Mouse (Mus musculus) lung, adult 18-20 months (tissue): ENCODE measurements at regions not wholly inside any gene's neighbourhood (a gene's known extent, or its start where the extent isn't known, plus 50 kb on each side); places are given as distances from the start of the nearest gene placed in this dataset.

Experiments used
- DNase-seq, 2 experiments: peaks; one replicate each; pipeline ENCODE4 v3.0.0; 2022; ENCODE audit warnings: mixed read lengths in 2 of 2

DNA sequence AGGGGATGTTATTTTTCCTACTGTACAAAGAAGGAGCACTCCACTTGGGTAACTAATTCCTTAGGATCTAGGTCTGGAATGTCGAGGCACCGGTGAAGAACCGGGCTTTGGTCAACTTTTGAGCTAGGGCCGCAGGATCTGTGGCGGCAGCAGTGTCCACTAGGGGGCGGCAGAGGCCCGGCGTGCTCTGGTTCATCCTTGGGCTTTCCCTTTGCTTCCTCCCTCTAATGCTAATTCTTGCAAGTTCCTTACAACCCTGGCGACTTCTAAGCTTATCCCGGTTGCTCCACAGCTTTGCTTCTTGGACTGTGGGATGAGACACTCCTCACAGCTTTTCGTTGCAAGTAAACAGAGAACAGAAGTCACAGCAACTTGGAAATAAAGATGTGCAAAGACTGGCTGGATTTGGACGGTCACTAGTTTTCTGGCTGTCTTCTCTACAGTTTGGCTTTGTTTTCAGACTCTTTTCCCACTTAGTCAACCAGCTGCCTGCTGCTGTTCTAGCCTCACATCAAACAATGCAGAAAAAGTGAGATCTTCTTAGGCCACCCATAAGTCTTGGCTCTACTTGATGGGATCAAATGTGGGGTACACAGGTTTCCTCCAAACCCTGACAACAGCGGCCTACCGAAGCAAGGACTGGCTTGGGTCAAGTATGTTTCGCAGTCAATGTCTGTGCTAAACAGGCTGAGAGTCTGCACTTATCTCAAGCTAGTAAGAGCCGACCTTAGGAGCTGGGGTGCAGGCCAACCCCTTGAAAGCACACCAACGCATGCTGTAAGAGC, 51.2 kb upstream of the Tmem72 start:
- peak; percentile 44 to 60 for DNase-seq

DNA sequence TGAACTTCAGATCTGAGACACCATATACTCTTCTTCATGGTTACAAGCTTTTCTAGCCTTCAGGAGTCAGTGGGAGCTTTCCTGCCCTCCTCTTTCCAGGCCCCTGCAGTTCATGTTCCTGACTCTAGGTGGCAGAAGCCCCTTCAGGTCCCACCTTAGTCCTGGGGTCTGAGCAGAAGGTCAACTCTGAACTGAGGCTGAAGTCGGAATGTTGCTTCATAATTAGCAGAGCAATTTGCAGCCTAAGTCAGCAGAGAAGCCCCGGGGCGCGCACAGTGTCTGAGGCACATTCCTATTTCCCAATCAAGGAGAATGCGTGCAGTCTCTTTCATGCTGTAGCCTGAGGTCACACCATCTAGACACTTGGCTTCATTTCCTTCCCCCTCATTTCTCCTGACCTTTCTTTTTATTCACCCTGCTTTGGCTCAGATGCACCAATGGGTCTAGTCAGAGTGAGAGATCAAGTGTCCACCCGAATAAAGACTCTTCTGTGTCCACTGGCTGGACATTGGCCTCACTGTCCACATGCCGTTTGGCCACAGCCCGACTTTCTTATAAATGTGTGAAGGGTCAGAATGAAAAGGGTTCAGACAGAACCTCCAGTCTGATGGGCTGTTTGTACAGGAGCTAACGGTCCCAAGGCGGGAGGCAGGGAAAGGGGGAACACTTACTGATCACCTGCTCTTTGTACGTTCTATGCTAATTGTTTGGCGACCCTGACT, 58.4 kb upstream of the Tmem72 start:
- DNase-seq: peak in 1 of 2 experiments; percentile 11

DNA sequence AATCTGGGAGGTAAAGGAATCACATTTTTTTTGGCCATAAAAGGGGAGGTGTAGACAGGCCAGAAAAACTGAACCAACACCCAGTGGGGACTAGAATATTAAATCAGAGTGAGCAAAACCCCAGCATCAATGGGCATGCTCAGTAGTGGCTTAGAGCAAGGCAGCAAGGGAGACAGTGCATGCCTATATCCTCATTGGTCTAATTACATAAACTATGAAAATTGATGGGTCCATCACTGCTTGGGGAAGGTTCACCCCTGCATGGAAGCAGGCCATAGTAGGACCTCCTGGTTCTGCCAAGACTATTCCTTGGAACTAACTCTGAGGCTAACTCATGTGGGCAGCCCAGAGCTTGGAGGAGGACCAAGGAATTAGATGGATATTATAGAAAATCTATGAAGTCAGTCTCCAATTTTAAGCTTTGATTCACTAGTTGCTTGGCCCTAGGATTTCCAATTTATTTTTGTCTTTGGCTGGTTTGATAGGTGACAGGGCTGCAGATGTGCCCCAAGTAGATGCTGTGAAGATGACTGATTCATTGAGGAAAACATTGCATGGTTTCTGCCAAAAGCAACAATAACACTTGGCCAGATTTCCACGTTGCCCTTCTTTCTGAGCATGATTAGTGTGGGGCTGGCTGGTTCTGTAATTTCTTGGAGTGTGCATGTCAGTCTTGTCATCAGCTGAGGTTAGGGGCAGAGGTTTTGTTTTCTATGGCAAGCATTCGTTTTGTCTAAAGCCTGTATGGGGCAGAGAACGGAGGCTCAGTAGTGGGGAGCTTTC, 70.0 kb upstream of the Tmem72 start:
- DNase-seq: no peak

DNA sequence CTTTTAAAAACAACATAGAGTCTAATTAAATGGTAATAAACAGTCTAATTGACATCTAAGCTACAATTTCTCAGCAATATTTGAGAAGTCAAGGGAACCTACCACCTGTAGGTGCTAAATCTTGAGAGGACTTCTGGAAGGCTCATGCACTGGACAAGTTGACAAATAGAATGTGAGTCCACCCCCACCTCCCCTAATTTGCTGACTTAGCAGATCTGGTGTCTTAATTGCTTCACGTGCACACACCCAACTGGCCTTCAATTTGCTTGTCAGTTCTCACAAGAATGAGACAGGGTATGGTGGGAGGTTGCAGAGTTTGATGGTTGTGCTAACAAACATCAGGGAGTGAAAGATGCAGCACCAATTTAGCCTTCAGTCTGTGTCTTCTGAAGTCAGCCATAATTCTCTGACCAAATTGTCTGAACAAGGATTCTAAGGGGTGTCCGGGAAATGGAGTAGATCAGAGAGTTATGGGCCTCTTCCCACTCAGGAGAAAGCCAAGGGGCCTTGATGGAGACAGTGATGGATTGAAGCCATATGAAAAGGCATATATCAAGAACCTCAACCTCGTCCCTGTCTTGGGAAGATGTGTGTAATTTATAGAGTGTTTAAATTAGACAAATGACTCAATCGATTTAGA, 76.7 kb upstream of the Tmem72 start:
- DNase-seq: no peak

DNA sequence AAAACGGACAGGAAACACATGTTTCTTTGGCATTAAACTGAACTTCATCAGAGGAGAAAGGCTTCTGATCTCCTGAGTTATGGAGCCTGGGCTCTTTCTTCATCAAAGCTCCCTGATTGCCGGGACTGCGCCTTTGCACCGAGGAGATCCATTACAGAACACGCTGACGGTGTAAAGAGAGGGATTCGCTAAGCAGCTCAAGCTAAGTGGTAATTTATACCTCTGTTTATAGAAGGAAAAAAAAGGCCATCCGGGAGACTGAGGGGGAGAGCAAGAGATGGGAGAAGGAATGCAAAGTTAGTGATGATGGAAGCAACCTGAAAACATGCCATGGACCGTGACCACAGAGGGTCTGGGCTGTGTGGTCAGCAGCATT, 77.2 kb upstream of the Tmem72 start:
- no peak for DNase-seq

DNA sequence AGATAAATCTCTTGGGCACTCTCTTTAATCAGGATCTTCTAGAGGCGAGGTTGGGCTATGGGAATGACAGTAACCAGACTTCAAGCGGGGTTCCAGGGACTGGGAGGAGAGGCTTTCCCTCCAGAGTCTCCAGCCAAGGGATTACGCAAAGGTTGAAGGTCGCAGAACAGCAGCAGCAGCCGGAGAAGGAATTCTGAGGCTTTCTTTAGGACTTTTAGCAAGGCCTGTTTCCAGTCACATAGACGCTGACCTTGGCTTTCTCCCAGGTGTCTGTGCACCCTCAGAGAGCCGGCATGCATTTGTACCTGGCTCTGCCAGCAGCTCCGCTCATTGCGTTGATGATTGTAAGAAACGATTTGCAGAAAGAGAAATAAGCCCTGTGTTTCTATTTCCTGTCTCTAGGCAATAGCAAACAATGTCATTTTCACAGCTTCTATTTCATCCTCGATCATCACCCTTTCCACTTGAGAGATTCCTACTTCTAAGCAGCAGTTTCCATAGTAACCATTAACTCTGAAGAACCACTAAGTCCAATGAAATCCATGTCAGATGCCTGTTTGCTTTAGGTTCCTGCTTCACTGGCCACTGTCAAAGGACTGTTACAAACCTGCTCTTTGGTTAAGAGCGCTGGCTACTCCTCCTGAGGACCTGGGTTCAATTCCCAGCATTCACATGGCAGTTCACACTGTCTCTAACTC, 104.7 kb upstream of the Tmem72 start:
- peak; percentile 22 to 49 for DNase-seq

DNA sequence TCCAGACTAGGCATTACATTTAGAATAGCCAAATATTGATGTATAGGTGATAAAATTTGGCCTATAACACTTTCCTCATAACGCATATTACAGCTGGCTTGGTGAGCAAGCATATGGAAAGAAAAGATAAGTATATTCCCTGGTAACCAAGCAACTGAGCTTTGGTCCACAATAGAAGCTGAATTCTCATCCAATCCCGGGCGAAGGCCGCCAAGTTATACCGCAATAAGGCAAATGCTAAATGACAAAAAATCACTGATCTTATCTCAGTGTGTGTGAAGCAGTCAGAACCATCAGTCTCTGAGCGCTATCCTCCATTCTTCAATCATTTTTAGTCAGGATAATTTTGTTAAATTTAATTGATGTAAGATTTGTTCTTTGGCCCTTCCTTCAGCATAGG, 105.9 kb upstream of the Tmem72 start:
- DNase-seq: no peak

DNA sequence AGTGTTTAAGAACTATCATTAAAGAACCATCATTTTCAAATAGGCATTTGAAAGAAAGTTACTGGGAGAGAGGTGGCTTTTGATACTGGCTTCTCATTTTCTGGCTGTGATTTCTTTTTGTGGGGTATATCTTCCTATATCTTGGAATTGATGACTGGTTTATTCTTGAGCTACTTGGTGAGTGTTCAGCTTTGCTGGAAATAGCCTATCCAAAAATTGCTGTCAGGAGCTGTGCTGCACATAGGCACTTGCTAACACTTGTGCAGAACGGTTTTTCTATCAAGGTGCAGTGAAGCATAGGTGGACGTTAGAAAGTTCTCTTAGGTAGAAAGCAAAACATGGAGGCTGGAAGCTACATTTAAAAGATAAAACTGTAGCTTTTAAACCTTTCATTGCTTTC, 108.9 kb upstream of the Tmem72 start:
- no peak for DNase-seq

DNA sequence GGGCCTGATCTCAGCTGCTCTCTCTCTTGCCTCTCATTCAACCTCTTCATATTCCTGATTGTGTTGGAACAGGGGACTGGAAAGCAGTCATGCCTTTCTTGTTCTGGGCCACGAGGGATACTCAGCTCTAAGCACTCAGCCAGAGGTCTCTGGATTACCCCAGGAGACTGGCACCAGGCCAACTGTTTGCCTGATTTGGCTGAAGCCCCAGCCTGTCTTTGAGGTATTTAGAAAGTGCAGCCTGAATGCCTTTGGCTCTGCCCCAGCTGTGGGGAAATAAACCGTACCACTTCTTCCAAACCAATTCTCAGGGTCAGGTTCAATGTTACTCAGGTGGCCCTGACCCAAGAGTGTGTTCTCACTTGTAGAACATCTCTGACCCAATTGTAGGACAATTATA, 112.6 kb upstream of the Tmem72 start:
- DNase-seq: peak; percentile 67 to 73

DNA sequence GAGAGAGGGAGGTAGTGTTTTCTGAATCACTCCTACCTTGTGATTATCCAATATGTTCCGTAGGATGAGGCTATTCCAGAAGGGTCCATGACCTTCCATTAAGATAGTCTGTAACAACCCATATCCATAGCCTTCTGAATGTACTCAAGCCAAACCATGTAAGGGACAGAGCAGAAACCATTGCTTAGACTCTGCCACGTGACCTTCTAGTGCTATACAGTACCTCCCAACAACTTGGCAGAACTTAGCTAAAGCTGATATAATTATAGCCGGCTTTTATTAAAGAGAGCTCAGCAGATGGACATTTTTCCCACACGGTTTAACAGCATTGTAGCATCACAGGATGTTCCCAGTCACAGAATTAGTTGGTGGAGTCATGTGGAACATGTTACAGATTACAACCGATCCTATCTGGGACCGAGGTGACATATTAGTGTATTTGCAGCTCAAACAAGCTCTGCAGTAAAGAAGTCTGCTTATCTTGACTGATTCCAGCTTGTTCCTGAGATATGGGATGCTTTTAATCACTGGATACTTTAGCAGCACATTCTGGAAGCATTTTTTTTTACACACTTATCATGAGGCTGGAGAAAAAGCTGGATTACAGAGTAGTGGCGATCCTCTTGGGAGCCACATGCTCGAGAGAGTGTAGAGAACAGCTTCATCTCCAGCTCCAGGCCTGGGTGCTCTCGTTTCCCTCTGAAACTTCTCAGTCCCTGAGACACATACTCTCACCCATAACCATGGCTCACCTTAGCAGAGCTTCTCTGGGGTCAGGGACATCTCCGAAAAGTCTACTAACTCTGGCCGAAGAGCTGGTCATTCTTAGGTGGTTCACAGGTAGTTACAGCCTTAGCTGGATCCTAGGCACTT, 129.5 kb upstream of the Tmem72 start:
- no peak for DNase-seq

DNA sequence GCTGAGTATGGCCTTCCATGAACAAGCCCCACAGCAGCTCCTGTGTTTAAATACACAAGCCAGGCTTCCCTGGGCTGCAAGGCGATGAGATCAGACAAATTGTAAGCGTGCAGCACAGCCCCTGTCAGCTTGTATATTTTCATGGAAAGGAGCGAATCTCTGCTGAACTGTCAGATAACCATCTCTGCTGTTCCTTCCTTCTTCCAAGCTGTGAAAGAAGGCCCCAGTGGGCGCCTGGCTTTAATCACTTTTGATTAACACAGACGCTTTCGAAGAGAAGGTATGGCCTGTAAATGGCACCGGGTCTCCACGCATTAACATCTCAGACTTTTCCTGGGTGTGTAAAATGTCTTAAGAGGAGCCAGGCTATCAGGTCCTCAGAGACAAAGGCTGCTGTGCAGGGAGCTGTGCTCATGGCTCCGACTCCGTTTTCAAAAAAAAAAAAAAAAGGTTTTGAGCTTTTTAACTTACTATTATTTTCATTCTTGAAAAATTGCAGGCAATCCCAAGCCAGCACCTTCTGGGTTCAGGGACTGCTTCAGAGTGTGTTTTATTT, 131.9 kb upstream of the Tmem72 start:
- DNase-seq: no peak

DNA sequence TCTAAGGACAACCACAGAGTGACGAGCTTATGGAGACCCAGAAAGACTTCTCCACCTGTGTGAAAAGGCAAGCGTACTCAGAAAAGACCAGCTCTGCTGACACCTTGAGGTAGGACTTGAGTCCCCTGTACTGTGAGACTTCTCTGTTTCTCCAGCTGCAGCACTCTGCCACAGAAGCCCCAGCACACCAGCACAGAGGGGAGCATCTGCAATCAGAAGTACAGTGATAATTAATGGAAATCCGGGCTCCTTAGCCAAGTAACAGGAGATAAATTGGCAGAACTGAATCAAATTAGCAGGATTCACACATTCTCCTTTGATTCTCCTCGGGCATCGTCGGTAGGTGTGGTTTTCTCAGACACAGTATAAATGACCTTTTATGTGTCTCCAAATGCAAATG, 137.3 kb upstream of the Tmem72 start:
- DNase-seq: no peak

DNA sequence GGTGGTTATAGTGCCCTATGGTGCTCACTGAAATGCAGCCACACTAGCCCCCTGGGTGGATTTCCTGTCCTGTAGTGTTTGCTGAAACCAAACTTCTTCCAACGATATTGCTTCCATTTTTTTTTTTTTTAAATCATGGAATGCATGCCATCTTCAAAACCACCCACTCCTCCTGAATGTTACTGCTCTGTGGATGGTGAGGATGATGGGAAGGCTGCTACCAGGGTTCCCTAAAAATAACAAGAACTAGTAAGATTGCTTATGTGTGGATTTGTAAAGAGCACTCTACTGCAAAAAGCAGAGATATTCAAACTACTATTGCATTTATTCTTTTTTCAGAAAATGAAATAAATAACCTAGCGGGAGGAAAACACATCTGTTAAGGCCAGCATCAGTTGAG, 139.4 kb upstream of the Tmem72 start:
- DNase-seq: no peak

DNA sequence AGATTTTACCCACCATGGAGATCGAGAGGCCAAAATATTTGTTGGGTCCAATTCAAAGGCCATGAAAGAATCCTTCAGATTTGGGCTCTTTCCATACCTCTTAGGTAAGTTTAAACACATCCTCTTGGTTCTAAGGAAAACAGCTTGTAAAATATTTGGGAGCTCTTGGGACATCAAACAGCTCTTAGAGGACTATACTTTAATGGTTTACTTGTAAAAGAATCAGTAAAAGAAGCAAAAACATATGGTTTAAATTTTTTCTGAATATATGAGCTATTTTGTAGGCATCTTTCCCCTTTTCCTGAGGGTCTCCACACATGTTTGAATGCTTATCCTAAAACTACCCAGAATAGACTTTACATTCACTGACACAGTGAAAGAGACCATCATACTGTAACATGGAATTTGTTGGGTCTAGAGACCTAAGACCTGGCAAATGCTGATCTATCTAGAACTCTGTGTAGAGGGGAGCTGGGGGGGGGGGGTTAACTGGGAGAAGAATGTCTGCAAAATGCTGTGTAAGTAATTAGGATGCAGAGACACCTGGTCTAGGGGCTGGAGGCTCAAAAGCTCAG, 140.3 kb upstream of the Tmem72 start:
- DNase-seq: no peak

DNA sequence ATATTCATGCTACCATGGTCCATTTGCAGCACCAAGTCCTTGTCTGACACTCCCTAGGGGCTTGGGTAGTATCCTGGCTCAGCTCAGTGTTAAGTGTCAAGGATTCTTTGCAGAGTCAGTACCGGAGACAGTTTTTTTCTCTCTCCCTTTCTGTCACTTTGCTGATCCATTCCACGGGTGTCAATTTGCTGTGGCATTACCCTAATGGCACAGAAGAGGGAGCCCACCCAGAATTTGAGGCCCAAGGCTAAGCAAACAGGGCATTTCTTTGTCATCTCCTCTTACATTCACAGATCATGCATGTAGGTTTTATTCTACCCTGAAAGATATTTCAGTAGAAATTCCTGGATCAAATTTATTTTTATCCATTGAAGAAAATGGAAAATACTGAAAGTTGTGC, 146.4 kb upstream of the Tmem72 start:
- DNase-seq: no peak

DNA sequence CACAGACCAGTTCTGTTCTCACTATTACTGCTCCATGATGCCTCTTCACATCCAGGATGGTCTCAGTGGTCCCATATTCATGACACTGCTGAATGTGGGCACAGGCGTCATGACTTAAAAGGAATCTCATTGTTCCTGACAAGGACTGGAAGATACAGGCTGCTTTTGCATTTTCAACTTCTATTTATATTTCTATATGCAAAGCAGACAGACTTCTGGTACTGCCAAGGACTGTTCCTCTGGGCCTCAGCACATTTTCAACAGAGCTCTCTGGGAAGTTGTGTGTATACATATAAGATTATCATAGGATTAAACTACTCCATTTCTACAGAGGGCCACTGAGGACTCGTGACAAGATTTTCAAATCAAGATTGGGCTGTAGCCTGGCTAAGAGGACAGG, 146.9 kb upstream of the Tmem72 start:
- DNase-seq: no peak

DNA sequence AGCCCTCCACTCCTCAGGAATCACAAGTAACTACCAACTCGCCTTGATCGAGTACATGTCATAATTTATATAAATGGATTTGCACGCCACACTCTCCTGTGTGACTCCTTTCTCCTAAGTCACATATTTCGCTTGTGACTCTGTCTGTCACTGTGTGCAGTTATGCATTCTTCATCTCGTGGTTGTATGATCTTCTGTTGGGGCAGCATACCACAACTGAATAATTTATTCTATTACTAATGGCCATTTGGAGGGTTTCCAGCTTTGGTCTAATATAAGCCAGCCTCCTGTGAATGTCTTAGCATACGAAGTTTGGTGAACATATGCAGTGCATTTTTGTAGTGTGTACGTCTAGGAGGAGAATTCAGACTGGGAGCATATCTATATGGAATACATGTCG, 176.6 kb upstream of the Tmem72 start:
- no peak for DNase-seq

DNA sequence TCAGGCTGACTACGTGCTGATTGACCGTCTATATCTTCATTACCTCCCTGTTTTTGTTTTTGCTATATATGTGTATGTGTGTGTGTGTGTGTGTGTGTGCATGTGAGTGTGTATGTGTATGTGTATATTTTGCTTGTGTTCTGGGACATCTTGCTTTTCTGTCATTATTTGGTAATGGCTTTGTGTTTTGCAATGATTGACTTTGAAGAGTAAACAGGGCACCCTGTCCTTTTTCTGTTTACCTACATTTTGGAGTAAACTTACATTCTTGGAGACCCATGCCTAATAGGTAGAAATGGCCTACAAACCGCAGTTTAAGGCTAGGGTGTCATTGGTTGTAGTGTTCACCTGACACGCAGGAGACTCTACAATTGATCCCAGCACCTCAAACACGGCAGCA, 177.5 kb upstream of the Tmem72 start:
- no peak for DNase-seq

DNA sequence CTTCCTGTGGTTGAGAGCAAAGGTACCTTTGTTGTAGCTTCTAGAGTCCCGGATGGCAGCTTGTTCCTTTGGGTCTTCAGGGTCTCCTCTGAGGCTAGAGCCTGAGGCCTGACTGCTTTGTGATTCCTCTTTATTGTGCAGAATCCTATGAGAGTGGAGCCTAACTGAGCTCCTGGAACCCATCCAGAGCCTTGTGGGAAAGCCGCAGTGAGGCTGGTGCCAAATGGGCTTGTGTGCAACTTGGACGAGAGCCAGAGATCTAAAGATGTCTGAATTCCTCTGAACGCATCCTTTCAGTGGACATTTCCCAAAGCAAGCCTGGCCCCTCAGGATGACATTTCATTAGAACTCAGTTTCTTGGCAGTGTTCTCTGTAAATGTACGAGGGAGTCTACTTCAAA, 178.4 kb upstream of the Tmem72 start:
- DNase-seq: no peak

DNA sequence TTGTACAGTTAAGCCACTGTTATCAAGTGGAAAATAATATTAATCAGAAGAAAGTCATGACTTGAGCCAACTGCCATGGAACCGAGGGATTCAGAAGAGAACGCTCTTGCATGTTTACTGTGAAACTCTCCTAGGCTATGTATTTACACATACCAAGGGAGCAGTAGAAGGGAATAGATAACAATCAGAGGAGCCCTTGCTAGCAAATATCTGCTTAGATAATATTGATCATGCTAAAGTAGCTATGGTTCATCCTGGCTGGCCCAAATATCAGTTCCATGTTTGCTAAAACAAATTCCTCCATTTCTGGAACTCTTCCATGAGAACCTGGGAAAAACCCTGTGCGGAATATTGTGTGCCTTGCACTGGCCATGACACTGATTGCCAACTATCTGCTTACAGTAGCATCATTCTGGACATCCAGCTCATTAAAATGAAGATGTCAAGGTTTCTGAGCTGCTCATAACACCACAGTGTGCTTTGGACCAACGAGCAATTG, 179.5 kb upstream of the Tmem72 start:
- DNase-seq: no peak

DNA sequence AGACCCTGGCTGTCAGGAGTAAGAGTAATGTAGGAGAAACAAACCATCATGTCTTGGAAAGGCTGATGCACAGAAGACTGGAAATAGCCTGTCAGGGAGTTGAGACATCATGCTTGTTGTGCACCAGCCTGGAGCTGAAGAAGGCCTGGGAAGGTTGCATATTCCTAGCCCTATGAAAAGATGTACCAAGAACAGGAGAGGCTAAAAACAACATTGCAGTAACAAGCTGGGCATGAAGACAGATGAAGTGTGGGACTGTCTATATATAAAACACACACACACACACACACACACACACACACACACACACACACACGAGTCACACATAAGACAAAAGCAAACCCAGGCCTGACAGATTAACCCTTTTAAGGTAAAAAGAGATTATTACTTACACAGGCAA, 185.1 kb upstream of the Tmem72 start:
- DNase-seq: no peak
